Mouse (Mus musculus) embryonic facial prominence, embryonic 11.5 days (tissue): ENCODE data around the gene Ergic1. TPM values are rescaled to one million over a fixed set of nuclear protein-coding genes. Genes with fewer than 3 reads are reported as not detected.
A peak's percentile ranks its signal among the peaks of the same experiment; 100 is the strongest.

ENCODE experiments used
- ATAC-seq: fragments of 200-750 bp; cut with Nextera tagmentation; replicated peaks from 2 replicates; pipeline ENCODE4 v1.8.0; 2017; ENCODE audit warnings: low read depth; ENCODE audit not compliant: insufficient number of reproducible peaks, low FRiP score, low TSS enrichment
- DNase-seq: peaks from one replicate; pipeline ENCODE4 v3.0.0-alpha.2; 2015; ENCODE audit warnings: low spot score
- H3K27ac ChIP-seq: fragments of 300-500 bp; sonication (generic); replicated peaks from 2 replicates; pipeline ENCODE4 v1.5.1; 2014; ENCODE audit warnings: mild to moderate bottlenecking, low read depth, low read length, control low read depth
- H3K27me3 ChIP-seq: fragments of 300-500 bp; sonication (generic); 2 replicates; pipeline ENCODE4 v1.6.1; 2014; ENCODE audit warnings: mild to moderate bottlenecking, low read length, moderate library complexity, mixed read lengths; ENCODE audit not compliant: control insufficient read depth, insufficient read depth
- H3K36me3 ChIP-seq: fragments of 300-500 bp; sonication (generic); replicated peaks from 2 replicates; pipeline ENCODE4 v1.6.1; 2014; ENCODE audit warnings: low read depth, mild to moderate bottlenecking, low read length, moderate library complexity, mixed read lengths; ENCODE audit not compliant: control insufficient read depth, insufficient read depth
- H3K4me1 ChIP-seq: fragments of 300-500 bp; sonication (generic); 2 replicates; pipeline ENCODE4 v1.6.1; 2014; ENCODE audit warnings: low read length, mixed read lengths; ENCODE audit not compliant: control insufficient read depth, insufficient read depth
- H3K4me2 ChIP-seq: fragments of 300-500 bp; sonication (generic); 2 replicates; pipeline ENCODE4 v1.6.1; 2014; ENCODE audit warnings: low read depth, mild to moderate bottlenecking, control low read depth, low read length, moderate library complexity
- H3K4me3 ChIP-seq: fragments of 300-500 bp; sonication (generic); 2 replicates; pipeline ENCODE4 v1.5.1; 2014; ENCODE audit warnings: low read depth, low read length, control low read depth
- H3K9ac ChIP-seq: fragments of 300-500 bp; sonication (generic); replicated peaks from 2 replicates; pipeline ENCODE4 v1.6.1; 2014; ENCODE audit warnings: mild to moderate bottlenecking, control low read depth, low read length
- H3K9me3 ChIP-seq: fragments of 300-500 bp; sonication (generic); replicated peaks from 2 replicates; pipeline ENCODE4 v1.6.1; 2016; ENCODE audit warnings: mild to moderate bottlenecking, low read length, inconsistent platforms, mixed read lengths; ENCODE audit not compliant: control insufficient read depth
- WGBS: fragments of 180-500 bp; shearing (Covaris S2); extraction: QIAGEN DNeasy Blood & Tissue Kit; methylation state at CpG from one replicate; pipeline ENCODE4 v1.1.7; 2014; 5-methylcytosine and 5-hydroxymethylcytosine counted together
- polyA plus RNA-seq: library from polyadenylated mRNA; unstranded; fragments of >200 nt; fragmentation: Nextera tagmentation; extraction: Ambion mirVana; gene quantifications from 2 replicates; pipeline ENCODE4 v1.2.1, GENCODE M21; 2014

Gene Ergic1
- polyA plus RNA-seq, result 133 and 138 TPM in 2 replicates

- Histone ChIP-seq H3K9ac (peak within 1 kb of the TSS; percentile 89), H3K27ac (peak within 1 kb of the TSS; percentile 49), H3K4me1 (peaks cover 5% of the 10 kb centered on the region), H3K27me3 (no peaks in the 10 kb centered on the region), H3K9me3 (no peaks in the 10 kb centered on the region), H3K36me3 (no peaks in the 10 kb centered on the region), H3K4me3 (peak within 1 kb of the TSS; percentile 90), H3K4me2 (peak within 1 kb of the TSS; percentile 76)
- peak; percentile 94 for DNase-seq
- peak; percentile 92 for ATAC-seq
- WGBS, result under 1% methylated on average over 23 of the region's 36 CpGs
These were observed at the start of gene Ergic1 for GRCm38 (mm10) chr17:26561290-26561640. Gene Ergic1 (plus strand): TSS chr17:26561489.

DNA sequence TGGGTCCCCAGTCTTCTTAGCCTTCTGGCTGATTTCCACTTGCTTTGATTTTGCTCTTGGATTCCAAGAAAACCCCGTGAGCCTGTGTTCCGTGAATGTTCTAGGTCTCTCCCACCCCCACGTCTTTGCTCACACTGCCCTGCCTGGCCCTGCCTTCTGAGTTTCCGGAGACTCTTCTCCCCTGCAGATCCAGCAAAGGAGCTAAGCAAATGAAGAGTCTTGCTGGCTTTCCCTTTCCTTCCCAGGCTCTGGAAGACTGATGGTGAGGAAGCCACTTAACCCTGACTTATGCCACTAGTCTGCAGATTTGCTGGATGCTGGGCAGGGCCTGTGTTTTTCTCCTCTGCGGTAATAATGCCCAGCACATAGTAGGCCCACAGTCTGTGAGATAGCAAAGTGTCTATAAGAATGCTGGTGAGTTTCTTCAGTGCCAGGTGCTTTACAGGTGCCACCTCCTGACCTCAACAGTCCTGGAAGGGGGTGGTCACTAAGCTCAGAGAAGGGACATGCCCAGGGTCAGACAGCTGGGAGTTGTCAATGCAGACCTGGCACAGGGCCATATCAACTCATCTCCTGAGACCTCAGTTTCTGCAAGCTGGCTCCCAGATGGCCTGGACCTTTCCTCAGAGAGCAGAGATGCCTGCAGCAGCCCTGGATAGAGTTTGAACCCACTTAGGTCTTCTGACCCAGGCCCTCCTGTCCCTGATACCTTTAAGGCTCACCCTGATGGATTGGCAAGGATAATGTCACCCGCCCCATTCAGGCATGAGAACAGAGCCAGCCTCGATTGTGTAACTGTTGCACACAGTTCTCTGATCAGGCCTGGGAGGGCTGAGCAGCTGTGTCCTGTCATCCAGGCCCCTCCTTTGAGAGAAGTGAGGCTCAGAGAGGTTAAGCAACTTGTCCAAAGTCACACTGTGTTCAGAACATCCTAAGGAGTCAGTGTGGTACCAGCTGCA, 49.2 kb upstream of the Ergic1 start:
- WGBS, result 75% methylated on average over 7 of the region's 7 CpGs
- H3K4me1 ChIP-seq, result no peaks in the 10 kb centered on the region
- ATAC-seq, result no peak
- DNase-seq, result no peak
- H3K4me2 ChIP-seq, result no peak overlapping the region
- no peaks in the 10 kb centered on the region for H3K9me3 ChIP-seq
- H3K27ac ChIP-seq, result no peak overlapping the region
- H3K4me3 ChIP-seq, result no peak overlapping the region
- no peaks in the 10 kb centered on the region for H3K36me3 ChIP-seq
- H3K27me3 ChIP-seq, result no peaks in the 10 kb centered on the region
- H3K9ac ChIP-seq, result no peak overlapping the region

- no peak overlapping the region for H3K4me2 ChIP-seq
- WGBS, result 87% methylated on average over 7 of the region's 7 CpGs
- ATAC-seq, result no peak
- no peaks in the 10 kb centered on the region for H3K4me1 ChIP-seq
- no peaks in the 10 kb centered on the region for H3K27me3 ChIP-seq
- no peaks in the 10 kb centered on the region for H3K36me3 ChIP-seq
- H3K9me3 ChIP-seq, result no peaks in the 10 kb centered on the region
- no peak overlapping the region for H3K27ac ChIP-seq
- no peak overlapping the region for H3K9ac ChIP-seq
- no peak for DNase-seq
- H3K4me3 ChIP-seq, result no peak overlapping the region
These were observed 48.3 kb upstream of the Ergic1 start for GRCm38 (mm10) chr17:26512961-26513360.

GRCm38 (mm10) chr17:26513459-26514290, 47.6 kb upstream of the Ergic1 start:
- H3K9me3 ChIP-seq, result no peaks in the 10 kb centered on the region
- H3K4me1 ChIP-seq, result no peaks in the 10 kb centered on the region
- ATAC-seq (no peak), DNase-seq (no peak)
- H3K4me2 ChIP-seq, result no peak overlapping the region
- no peak overlapping the region for H3K27ac ChIP-seq
- H3K27me3 ChIP-seq, result no peaks in the 10 kb centered on the region
- H3K36me3 ChIP-seq, result no peaks in the 10 kb centered on the region
- H3K4me3 ChIP-seq, result no peak overlapping the region
- 78% methylated on average over 6 of the region's 6 CpGs for WGBS
- no peak overlapping the region for H3K9ac ChIP-seq

GRCm38 (mm10) chr17:26514581-26515030, 46.7 kb upstream of the Ergic1 start:
- Histone ChIP-seq H3K4me3 (no peak overlapping the region), H3K36me3 (no peaks in the 10 kb centered on the region), H3K9ac (no peak overlapping the region), H3K4me2 (no peak overlapping the region), H3K9me3 (no peaks in the 10 kb centered on the region), H3K27me3 (no peaks in the 10 kb centered on the region), H3K4me1 (no peaks in the 10 kb centered on the region), H3K27ac (no peak overlapping the region)
- ATAC-seq (no peak), DNase-seq (no peak)
- WGBS, result 90% methylated on average over 3 of the region's 3 CpGs

- H3K4me2 ChIP-seq, result no peak overlapping the region
- DNase-seq (no peak), ATAC-seq (no peak)
- 90% methylated on average over 4 of the region's 4 CpGs for WGBS
- H3K4me1 ChIP-seq, result no peaks in the 10 kb centered on the region
- H3K36me3 ChIP-seq, result no peaks in the 10 kb centered on the region
- no peaks in the 10 kb centered on the region for H3K9me3 ChIP-seq
- H3K9ac ChIP-seq, result no peak overlapping the region
- H3K4me3 ChIP-seq, result no peak overlapping the region
- no peaks in the 10 kb centered on the region for H3K27me3 ChIP-seq
- H3K27ac ChIP-seq, result no peak overlapping the region
These were observed 45.6 kb upstream of the Ergic1 start for GRCm38 (mm10) chr17:26515675-26516074.

DNA sequence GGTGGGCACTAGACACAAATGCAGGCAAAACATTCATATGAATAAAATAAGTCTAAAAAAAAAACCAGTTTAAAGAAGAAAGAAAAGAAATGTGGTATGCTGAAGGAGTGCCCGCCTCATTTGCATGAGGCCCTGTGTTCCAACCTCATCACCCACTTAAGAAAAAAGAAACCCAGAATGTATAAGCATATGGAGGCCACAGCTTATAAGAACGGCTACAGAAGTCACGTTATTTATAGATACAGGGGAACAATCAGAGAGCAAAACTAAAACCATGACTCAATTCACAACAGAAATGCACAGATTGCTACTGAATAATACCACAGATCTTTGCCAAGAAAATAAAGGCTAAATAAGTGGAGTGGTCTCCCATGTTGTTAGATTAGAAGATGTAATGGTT, 43.0 kb upstream of the Ergic1 start:
- WGBS, result 84% methylated on average over 3 of the region's 3 CpGs
- Histone ChIP-seq H3K4me3 (no peak overlapping the region), H3K4me2 (no peak overlapping the region), H3K4me1 (no peaks in the 10 kb centered on the region), H3K27ac (no peak overlapping the region), H3K36me3 (no peaks in the 10 kb centered on the region), H3K9ac (no peak overlapping the region), H3K9me3 (no peaks in the 10 kb centered on the region), H3K27me3 (no peaks in the 10 kb centered on the region)
- ATAC-seq (no peak), DNase-seq (no peak)

DNA sequence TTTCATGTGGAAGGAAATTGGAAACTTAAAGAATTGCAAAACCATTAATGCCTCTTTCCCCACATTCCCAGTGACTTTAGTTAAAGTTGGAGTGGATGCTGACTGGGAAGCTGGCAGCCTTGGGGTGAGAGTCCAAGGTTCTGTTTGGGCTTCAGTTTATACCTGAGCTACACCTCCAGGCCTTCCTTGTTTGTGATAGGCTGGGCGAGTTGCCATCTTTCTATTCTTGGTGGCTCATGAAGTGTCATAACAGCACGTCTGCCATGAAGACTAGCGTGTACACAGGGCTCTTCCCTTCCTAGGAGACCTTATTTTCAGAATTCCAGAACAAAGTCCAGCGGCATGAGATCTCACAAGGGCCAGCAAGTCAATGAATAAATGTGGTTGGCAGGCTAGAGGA, 38.6 kb upstream of the Ergic1 start:
- H3K36me3 ChIP-seq, result no peaks in the 10 kb centered on the region
- no peak overlapping the region for H3K27ac ChIP-seq
- no peaks in the 10 kb centered on the region for H3K4me1 ChIP-seq
- 77% methylated on average over 4 of the region's 4 CpGs for WGBS
- H3K27me3 ChIP-seq, result no peaks in the 10 kb centered on the region
- no peak overlapping the region for H3K4me2 ChIP-seq
- H3K4me3 ChIP-seq, result no peak overlapping the region
- no peak overlapping the region for H3K9ac ChIP-seq
- no peaks in the 10 kb centered on the region for H3K9me3 ChIP-seq
- ATAC-seq, result no peak
- no peak for DNase-seq
